Mouse (Mus musculus) adrenal gland, postnatal 14 days (tissue): ENCODE measurements around the gene Tagln. TPM values are rescaled to one million over a fixed set of nuclear protein-coding genes. Genes with fewer than 3 reads are reported as not detected.

Experiments used
- DNase-seq: peaks from one replicate; pipeline ENCODE4 v3.0.0; 2021; ENCODE audit warnings: mixed read lengths
- microRNA-seq, 2 experiments: library from miRNA; unstranded; fragments of <30 nt; microRNA quantifications; one replicate each; pipeline ENCODE4 v1.2.0; 2021
- total RNA-seq: library from RNA; stranded (reverse); gene quantifications from 2 replicates; pipeline ENCODE4 v1.2.3, GENCODE M21; 2021

Tagln gene
- total RNA-seq, 1 experiment from 2014 or later, result 57.9 TPM

DNA sequence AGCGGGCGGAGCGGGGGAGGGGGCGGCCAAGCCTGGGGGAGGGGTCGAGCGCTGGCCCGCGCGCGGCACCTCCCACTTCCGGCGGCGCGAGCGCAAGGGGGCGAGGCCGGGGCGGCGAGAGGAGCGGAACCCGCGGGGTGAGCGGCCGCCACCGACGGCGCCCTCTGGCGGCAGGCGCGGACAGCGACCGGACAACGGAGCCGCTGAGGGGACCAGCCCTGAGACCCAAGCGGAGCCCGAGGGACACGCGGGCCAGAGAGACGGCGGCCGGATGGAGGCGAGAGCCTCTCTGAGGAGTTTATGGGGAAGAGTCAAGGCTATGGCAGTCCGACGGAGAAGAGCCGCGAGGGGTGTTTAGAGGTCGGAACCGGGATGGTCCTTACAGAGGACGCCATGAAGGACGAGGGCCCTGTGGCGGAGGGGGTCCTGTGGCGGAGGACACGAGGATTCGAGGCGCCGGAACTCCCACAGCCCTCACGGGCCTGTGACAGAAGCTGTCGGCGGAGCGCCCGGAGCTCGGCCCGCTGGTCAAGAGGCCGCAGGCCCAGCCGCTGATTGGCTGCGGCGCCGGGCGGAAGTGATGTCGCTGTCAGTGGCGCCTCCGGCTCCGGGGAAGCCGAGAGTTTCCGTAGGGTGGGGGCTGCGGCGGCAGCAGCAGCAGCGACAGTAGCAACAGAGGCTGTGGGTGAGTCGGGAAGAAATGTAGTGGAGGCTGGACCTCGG is 29.3 kb downstream of the Tagln start, which contains the start of the genes Pcsk7 and Rnf214:
Pcsk7 (plus strand) TSS at position 143 of the 723 bp plus-strand sequence.
Rnf214 (minus strand) TSS at position 557 of the 723 bp plus-strand sequence.
- peak; percentile 96 for DNase-seq

DNA sequence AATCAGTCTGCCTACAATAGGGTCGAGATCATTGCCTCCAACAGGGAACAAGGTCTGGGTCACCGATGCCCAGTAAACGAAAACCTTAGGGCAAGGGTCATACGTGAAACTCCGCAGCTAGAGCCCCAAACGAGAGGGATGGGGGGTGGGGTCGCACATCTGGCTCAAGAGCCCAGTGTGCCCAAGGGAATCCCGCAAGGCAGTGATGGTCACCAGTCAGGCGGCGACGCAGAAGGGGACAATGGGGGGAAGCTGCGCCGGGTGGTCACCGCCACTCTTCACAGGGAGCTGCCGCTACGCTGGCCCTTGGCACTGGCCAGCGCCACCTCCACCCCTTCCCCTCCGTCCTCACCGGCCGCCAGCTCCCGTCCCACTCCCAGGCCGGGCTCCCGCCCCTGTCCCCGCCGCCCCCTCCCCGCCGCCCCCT is 30.0 kb downstream of the Tagln start:
- peak; percentile 52 for DNase-seq

DNA sequence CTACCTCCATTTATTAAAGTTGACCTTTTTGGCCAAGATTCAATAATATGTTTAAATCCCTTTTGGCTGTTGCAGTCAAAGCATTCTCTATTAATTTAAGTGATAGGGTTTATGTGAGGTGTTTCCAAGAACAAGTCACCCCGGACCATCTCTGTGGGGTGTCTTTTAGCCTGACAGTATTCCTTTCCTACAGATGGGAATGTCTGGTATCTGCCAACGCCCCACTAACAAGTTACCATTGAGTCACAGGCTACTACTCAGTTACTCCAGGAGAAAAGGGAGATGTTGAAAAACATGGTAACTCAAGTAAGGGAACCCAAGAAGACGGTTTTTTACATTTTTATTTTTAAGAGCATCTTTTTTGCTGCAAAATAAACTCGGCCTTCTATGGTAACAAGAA is 30.7 kb downstream of the Tagln start:
- no peak for DNase-seq

DNA sequence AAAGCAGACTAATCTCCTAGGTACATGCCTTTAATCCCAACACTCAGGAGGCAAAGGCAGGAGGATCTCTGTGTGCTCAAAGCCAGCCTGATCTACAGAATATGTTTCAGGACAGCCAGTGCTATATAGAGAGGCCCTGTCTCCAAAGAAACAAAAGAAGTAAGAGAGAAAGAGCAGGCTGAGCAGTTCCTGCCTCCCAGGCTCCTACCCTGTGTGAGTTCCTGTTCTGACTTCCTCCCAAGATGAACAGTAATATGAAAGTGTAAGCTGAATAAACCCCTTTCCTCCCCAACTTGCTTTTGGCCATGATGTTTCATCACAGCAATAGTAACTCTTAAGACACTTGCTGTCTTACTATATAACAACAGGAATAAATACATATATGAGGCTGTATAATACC is 42.2 kb downstream of the Tagln start:
- DNase-seq, result no peak

Small RNA genes within 50 kb of the gene (microRNA-seq; reads per million reads assigned to microRNA genes)
- gene Mir7087, result 0.85 to 1.5 reads per million in 2 experiments

Other genes starting within 250 kb of the Tagln start
- 12.4 and 13.1 TPM in 2 replicates for gene Cep164, start 107.4 kb downstream of the Tagln start, total RNA-seq
- gene Bace1, start 97.5 kb downstream of the Tagln start, total RNA-seq, result 25.2 and 25.6 TPM in 2 replicates
- 26.6 and 28.4 TPM in 2 replicates for gene Pcsk7, start 29.6 kb downstream of the Tagln start, total RNA-seq
- gene Rnf214, start 29.1 kb downstream of the Tagln start, total RNA-seq, result 39.0 and 40.0 TPM in 2 replicates
- gene Sidt2, start 19.2 kb upstream of the Tagln start, total RNA-seq, result 177 and 178 TPM in 2 replicates
- 132 and 135 TPM in 2 replicates for gene Pafah1b2, start 76.6 kb upstream of the Tagln start, total RNA-seq
- gene Sik3, start 76.8 kb upstream of the Tagln start, total RNA-seq, result 53.9 and 56.6 TPM in 2 replicates